Mouse (Mus musculus): ENCODE data around the gene Fbln1.

Fbln1 gene

GRCm38 (mm10) chr15:85205792-85206702 lies at the start of gene Fbln1:
Gene Fbln1, plus strand, starts transcription at chr15:85205949.
- peak; percentile 39 for DNase-seq (ENCODE audit: low read depth, low spot score)

DNA sequence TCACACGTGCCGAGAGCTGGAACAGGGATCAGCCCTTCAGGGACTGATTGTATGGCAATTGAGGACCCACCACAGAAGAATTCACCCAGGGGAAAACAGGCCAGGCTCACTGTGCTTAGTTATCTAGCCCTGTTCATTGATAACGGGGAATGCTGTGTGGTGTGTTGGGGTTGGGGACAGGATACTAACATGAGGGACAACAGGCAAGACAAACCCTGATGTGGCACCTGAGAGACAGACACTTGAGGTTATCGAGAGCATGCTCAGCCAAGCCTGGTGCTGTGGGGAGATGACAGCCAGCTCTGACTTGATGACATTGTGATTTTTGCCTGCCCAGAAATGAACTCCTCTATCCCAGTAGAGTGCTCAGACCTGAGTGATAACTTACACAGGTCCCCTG lies 49.6 kb upstream of the Fbln1 start:
- DNase-seq (ENCODE audit: low read depth, low spot score), result no peak

DNA sequence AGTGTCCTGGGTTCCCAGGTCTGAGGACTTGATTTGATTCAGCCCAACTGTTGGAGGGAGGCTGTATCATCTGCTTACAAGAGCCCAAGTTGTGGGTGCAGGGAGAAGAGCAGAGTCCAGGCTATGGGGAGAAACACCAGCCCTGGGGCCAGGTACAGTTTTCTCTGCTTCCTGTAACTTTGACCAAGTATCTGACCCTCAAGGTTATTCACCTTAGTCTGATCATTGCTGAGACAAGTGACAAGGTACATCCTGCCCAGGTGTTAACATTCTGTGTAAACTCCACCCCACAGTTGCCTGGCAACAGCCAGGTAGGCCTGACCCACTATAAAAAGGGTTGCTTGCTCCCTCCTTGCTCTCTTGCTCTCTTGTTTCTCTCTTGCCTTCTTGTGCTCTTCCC lies 44.3 kb upstream of the Fbln1 start:
- no peak for DNase-seq (ENCODE audit: low read depth, low spot score)

DNA sequence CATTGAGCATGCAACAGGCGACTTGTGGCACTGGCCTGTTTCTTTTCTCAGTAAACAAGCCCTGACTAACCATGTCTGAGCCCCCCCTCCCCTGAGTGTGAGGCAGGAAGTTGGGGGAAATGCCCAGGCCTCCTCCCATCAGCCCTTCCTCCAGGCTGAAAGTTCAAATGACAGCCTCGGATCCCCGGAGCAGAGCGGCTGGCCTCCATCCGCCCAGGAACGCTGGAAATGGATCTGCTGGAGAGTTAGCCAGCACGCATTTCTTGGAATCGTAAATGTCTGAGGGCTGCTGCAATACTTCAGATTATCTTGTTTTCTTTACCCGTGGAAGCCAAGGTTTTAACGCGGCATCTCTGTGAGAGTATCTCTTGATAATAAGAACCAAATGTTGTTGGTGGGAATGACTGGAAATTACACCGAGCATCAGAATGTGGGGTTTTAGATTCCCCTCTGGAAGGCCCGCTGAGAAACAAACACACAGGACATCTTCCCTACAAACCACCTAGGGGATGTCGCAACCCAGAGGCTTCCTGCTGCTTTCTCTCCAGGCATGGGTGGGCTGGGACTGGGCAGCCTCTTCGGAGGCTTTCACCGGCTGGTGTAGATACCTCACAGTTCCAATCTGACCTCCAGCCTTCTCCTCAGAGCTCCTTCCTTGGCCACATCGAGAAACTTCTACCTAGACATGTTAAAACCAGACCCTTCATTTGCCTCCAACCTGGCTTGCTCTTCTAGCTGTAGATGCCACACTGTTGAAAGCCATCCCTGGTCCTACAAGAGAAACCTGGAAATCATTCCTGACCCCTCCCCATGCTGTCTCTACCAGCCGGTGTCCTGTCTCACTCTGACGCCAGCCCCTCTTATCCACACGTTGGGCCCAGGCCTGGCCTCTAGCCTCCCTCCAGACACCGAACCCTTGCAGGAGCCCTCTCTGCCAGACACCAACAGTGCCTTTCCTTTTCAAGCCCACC lies 42.8 kb upstream of the Fbln1 start:
- no peak for DNase-seq (ENCODE audit: low read depth, low spot score)

DNA sequence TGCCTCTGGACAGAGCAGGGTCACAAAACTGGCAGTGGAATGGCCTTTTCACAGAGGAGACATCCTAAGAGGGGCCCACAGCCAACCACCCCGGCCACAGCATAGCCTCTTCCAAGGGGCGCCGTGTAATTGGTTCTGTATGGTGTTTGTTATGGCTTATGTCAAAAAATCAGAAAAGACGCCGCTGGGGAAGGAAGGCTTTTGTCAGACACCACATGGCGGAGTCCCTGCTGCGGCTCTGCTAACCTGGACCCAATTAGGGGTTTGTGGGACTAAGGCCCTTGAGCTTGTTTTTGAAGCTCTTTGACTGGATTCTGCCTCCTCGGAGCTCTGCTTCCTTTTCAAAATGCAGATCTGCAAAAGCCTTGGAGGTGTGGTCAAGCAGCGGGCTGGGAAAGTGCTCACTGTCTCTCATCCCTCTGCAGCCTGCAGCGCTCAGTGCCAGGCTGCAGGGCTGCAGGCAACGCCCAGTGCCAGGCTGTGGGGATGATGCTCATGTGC lies 39.3 kb upstream of the Fbln1 start:
- DNase-seq (ENCODE audit: low read depth, low spot score), result no peak

DNA sequence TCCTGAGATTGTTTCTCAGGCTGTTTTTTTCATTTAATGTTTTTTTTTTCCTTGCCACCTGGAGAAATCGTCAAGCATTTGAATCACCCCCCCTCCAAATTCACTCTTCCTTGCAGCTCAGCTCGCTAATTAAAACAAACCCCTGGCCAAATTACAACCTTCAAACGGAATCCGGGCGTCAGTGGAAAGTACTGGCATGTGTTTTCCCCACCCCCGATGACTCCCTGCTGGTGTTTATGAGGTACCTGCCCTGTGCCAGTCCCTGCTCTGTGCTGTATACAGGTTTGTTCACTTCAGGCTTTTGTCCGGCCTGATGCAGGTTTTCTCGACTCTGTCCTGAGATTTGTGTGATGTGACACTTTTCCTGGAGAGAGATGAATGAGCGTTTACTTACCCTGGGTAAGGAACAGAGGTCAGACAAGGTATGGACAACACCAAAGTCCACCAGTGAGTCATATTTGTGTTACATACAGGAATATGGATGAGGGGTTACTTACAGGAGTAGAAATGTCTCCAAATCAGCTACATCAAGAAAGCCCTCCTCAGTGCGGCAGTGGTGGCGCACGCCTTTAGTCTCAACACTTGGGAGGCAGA lies 38.6 kb upstream of the Fbln1 start:
- no peak for DNase-seq (ENCODE audit: low read depth, low spot score)

- DNase-seq (ENCODE audit: low read depth, low spot score), result no peak
These were observed 33.7 kb upstream of the Fbln1 start for GRCm38 (mm10) chr15:85172054-85172453.

GRCm38 (mm10) chr15:85173425-85173824 lies 32.3 kb upstream of the Fbln1 start:
- no peak for DNase-seq (ENCODE audit: low read depth, low spot score)

DNA sequence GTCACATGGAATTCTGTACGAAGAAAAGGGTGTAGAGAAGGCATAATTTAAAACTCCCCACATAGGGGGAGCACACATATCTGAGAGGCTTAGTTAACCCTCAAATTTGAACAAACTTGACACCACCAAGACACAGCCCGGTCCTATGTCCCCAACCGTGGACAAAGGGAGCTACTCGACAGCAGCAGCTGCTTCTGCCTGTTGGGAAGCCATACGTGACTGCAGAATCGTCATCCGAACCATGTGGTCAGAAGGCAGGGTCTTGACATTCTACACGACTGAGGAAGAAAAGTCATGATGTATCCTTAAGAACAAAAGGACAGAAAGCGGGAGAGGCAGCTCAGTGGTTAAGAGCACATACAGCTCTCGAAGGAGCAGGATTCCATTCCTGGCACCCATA lies 31.7 kb upstream of the Fbln1 start:
- DNase-seq (ENCODE audit: low read depth, low spot score), result no peak

DNA sequence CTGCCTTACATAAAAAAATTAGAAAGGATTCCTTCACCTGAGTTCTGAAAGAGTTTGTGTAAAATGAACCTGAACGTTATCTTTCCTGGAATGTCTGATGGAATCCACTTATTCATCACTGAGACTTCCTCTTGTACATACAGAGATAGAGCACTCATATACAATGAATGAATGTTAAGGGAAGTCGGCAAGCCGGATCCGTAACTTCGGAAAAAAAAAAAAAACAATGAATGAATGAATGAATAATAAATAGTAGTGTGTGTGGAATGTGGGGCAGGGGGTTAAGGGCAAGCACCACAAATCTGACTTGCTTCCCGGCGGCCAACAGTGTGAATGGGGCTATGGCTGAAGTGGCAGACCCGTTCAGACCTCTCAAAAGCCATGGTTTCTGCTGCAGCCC lies 28.2 kb upstream of the Fbln1 start:
- DNase-seq (ENCODE audit: low read depth, low spot score), result peak; percentile 56

GRCm38 (mm10) chr15:85178172-85178571 lies 27.6 kb upstream of the Fbln1 start:
- DNase-seq (ENCODE audit: low read depth, low spot score), result no peak

GRCm38 (mm10) chr15:85179528-85180180 lies 26.1 kb upstream of the Fbln1 start:
- no peak for DNase-seq (ENCODE audit: low read depth, low spot score)

DNA sequence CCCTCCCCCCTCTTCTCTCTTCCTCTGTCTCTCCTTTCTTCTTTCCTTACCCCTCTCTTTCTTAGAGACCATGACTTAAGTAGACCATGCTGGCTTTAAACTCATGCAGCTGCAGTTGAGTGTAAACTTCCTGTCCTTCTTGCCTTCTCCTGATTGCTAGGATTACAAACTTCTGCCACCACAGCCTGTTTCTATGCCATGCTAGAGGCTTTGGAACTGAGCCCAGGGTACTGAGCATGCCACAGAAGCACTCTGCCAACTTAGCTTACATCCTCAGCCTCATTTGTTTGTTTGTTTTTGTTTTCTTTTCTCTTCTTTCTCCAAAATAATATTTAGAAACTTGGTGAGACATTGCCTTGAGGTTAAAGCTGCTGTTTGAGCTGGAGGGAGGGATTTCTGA lies 25.4 kb upstream of the Fbln1 start:
- DNase-seq (ENCODE audit: low read depth, low spot score), result no peak

DNA sequence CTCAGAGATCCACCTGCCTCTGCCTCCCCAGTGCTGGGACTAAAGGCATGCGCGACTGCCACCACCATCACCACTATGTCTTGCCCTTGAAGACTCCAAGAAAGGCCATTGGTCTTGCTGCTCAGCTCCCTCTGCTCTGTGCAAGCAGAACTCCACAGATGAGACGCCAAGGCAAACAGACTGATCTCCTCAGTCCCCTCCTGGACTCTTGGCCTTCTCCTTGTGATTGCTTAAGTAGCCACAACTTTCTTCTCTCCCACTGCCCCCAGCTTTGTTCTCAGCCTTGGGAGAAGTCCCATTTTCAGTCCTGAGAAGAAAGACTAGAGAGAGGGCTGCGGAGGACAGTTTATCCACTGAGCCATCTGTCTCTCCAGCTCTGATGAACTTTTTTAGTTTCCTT lies 23.7 kb upstream of the Fbln1 start:
- DNase-seq (ENCODE audit: low read depth, low spot score), result no peak

GRCm38 (mm10) chr15:85186916-85187315 lies 18.8 kb upstream of the Fbln1 start:
- no peak for DNase-seq (ENCODE audit: low read depth, low spot score)

DNA sequence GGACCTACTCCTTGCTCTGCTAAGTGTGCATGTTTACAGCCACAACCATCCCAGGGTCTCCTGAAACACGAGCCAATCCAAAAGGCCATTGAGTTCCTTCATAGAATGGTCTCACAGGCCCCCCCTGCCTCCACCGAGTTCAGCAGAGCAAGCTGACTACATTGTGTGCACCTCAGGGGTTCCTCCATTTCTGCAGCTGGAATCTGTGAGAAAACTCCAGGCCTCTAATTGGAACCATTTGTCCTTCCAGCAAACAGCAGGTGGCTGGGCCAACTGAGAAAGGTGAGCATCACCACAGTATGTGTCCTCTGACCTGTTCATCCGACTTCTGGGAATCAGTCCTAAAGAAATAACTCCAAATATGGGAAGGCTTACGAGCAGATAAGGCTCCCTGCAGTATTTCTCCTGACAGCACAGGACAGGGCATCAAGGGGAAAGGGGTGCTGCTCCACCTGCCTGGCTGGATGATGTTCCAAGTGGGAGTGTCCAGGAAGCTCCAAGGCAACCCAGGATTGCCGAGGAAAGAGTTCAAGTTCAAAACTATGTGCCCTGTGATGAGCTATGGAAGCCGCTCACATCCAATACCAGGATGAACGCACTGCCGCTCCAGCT lies 17.5 kb upstream of the Fbln1 start:
- no peak for DNase-seq (ENCODE audit: low read depth, low spot score)

DNA sequence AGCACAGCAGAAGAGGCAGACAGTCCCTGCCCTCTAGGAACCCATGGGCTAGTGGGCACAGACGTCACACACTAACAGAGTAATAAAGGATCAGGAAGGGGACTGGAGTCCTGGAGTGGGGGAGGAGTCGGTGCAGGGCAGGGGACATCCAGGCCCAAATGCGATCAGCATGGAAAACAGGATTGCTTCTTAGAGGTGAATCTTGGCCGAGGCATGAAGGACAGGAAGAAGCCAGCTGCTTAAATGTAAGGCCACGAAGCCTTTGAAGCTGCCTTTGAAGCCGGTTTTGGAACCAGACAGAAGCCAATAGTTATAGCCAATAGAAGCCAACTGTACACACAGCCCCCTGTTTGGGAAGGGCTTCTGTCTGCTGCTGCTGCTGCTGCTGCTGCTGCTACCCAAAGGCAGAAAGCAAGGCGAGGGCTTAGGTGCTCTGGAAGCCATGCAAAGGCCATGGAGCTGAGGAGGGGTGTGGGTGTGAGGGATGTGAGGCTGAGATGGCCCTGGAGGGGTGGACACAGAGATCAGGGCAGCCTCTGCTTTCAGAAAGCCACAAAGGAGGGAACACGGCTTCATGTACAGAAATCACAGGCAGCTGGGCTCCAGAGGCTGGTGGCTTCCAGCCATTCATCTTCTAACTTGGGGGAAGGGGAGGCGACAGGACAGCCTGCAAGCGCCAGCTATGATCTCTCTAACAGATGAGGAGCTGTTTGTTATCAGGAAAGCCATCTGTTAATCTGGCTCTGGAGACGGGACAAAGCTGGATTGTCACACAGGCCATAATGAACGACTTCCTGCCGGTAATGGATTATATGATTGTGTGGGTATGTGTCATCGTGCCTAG lies 5.1 kb upstream of the Fbln1 start:
- DNase-seq (ENCODE audit: low read depth, low spot score), result no peak

GRCm38 (mm10) chr15:85202199-85202598 lies 3.5 kb upstream of the Fbln1 start:
- DNase-seq (ENCODE audit: low read depth, low spot score), result no peak

DNA sequence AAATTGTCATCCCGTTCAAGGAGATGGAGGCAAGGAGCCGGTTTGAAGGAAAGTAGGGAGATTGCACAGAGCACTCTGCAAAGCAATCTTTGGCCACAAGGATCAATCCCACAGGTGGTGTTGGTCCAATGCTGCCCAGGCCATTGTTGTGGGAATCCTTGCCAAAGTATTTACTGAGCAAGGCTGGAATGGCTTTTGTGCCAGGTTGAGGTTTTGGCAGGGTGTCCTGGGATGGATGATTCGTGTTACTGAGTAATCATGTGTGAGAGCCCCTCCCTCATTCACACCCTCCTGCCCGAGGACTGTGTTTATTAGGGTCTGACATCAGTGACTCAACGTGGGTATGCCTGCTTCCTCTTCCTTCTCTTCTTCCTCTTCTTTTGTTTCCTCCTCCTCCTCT lies 3.0 kb upstream of the Fbln1 start:
- no peak for DNase-seq (ENCODE audit: low read depth, low spot score)

DNA sequence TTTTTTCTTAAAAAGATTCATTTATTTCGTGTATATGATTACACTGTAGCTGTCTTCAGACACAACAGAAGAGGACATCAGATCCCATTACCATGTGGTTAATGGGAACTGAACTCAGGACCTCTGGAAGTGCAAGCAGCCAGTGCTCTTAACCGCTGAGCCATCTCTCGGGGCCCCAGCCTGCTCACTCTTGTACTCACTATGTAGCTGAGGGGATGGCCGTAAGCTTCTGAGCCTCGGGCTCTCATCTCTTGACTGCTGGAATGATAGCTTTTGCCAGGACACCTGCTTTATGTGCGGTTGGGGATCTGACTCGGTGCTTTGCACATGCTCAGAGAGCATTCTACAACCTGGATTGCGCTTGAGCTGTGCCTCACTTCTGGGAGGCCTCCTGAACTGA lies 1.4 kb upstream of the Fbln1 start:
- no peak for DNase-seq (ENCODE audit: low read depth, low spot score)
